Mouse (Mus musculus): Measurements from ENCODE around the gene Dcdc2b. TPM values are rescaled to one million over a fixed set of nuclear protein-coding genes. Genes with fewer than 3 reads are reported as not detected.

Dcdc2b gene
- polyA plus RNA-seq, 1 experiment from 2014 or later = 1.1 TPM

- WGBS = 79% methylated on average over 6 of the region's 6 CpGs
- Histone ChIP-seq H3K36me3 (no peaks in the 10 kb centered on the region), H3K9me3 (no peaks in the 10 kb centered on the region), H3K4me1 (peaks cover 11% of the 10 kb centered on the region), H3K27ac (no peak overlapping the region), H3K4me3 (no peak overlapping the region), H3K27me3 (ENCODE audit: insufficient read depth, poor library complexity, severe bottlenecking) (no peaks in the 10 kb centered on the region)
- DNase-seq (ENCODE audit: low spot score) = no peak
Observed at GRCm38 (mm10) chr4:129570028-129570427, 44.0 kb downstream of the Dcdc2b start.

- WGBS = 87% methylated on average over 7 of the region's 7 CpGs
- Histone ChIP-seq H3K27ac (no peak overlapping the region), H3K4me1 (peaks cover 8% of the 10 kb centered on the region; the same call in 1 of the 2 replicates), H3K27me3 (ENCODE audit: insufficient read depth, poor library complexity, severe bottlenecking) (no peaks in the 10 kb centered on the region), H3K4me3 (no peak overlapping the region), H3K36me3 (no peaks in the 10 kb centered on the region), H3K9me3 (no peaks in the 10 kb centered on the region)
- DNase-seq (ENCODE audit: low spot score) = no peak
Observed at GRCm38 (mm10) chr4:129568366-129568765, 45.7 kb downstream of the Dcdc2b start.

GRCm38 (mm10) chr4:129565139-129565538, 48.9 kb downstream of the Dcdc2b start:
- H3K4me3 ChIP-seq = no peak overlapping the region
- H3K27ac ChIP-seq = no peak overlapping the region
- H3K9me3 ChIP-seq = no peaks in the 10 kb centered on the region
- no peaks in the 10 kb centered on the region for H3K36me3 ChIP-seq
- 82% methylated on average over 6 of the region's 6 CpGs for WGBS
- H3K4me1 ChIP-seq = no peaks in the 10 kb centered on the region
- H3K27me3 ChIP-seq (ENCODE audit: insufficient read depth, poor library complexity, severe bottlenecking) = no peaks in the 10 kb centered on the region
- DNase-seq (ENCODE audit: low spot score) = no peak

GRCm38 (mm10) chr4:129563718-129564117, 50.3 kb downstream of the Dcdc2b start:
- WGBS = 73% methylated on average over 8 of the region's 8 CpGs
- no peaks in the 10 kb centered on the region for H3K4me1 ChIP-seq
- no peaks in the 10 kb centered on the region for H3K27me3 ChIP-seq (ENCODE audit: insufficient read depth, poor library complexity, severe bottlenecking)
- H3K27ac ChIP-seq = no peak overlapping the region
- H3K36me3 ChIP-seq = no peaks in the 10 kb centered on the region
- no peak for DNase-seq (ENCODE audit: low spot score)
- no peaks in the 10 kb centered on the region for H3K9me3 ChIP-seq
- no peak overlapping the region for H3K4me3 ChIP-seq

GRCm38 (mm10) chr4:129561184-129561583, 52.9 kb downstream of the Dcdc2b start:
- DNase-seq (ENCODE audit: low spot score) = no peak
- H3K27ac ChIP-seq = no peak overlapping the region
- H3K36me3 ChIP-seq = no peaks in the 10 kb centered on the region
- H3K9me3 ChIP-seq = no peaks in the 10 kb centered on the region
- H3K4me3 ChIP-seq = no peak overlapping the region
- H3K4me1 ChIP-seq = peaks cover 14% of the 10 kb centered on the region
- 0 out of 2 replicates have a peak, but pooled peaks cover 6% of the 10 kb centered on the region for H3K27me3 ChIP-seq (ENCODE audit: insufficient read depth, poor library complexity, severe bottlenecking)
- 73% methylated on average over 5 of the region's 5 CpGs for WGBS

Other genes with a start within 250 kb of the Dcdc2b start
- gene Zbtb8a, start 236.1 kb downstream of the Dcdc2b start, polyA plus RNA-seq (2016; fragmentation: Nextera tagmentation; extraction: Ambion mirVana) = 7.5 and 9.3 TPM in 2 replicates
- gene Zbtb8b, start 173.4 kb downstream of the Dcdc2b start, polyA plus RNA-seq (2016; fragmentation: Nextera tagmentation; extraction: Ambion mirVana) = 3.4 and 3.9 TPM in 2 replicates
- 22.4 and 22.9 TPM in 2 replicates for gene Bsdc1, start 152.7 kb downstream of the Dcdc2b start, polyA plus RNA-seq (2016; fragmentation: Nextera tagmentation; extraction: Ambion mirVana)
- not detected in 2 replicates for gene Tssk3, start 123.2 kb downstream of the Dcdc2b start, polyA plus RNA-seq (2016; fragmentation: Nextera tagmentation; extraction: Ambion mirVana)
- not detected in 2 replicates for gene Fam229a, start 123.1 kb downstream of the Dcdc2b start, polyA plus RNA-seq (2016; fragmentation: Nextera tagmentation; extraction: Ambion mirVana)
- 535 and 802 TPM in 2 replicates for gene Marcksl1, start 100.7 kb downstream of the Dcdc2b start, polyA plus RNA-seq (2016; fragmentation: Nextera tagmentation; extraction: Ambion mirVana)
- 201 and 237 TPM in 2 replicates for gene Hdac1, start 71.5 kb downstream of the Dcdc2b start, polyA plus RNA-seq (2016; fragmentation: Nextera tagmentation; extraction: Ambion mirVana)
- gene Lck, start 40.6 kb downstream of the Dcdc2b start, polyA plus RNA-seq (2016; fragmentation: Nextera tagmentation; extraction: Ambion mirVana) = 3.0 and 6.3 TPM in 2 replicates
- gene Fam167b, start 35.7 kb downstream of the Dcdc2b start, polyA plus RNA-seq (2016; fragmentation: Nextera tagmentation; extraction: Ambion mirVana) = 1.6 and 3.6 TPM in 2 replicates
- 212 and 236 TPM in 2 replicates for gene Eif3i, start 13.6 kb downstream of the Dcdc2b start, polyA plus RNA-seq (2016; fragmentation: Nextera tagmentation; extraction: Ambion mirVana)
- 184 and 200 TPM in 2 replicates for gene Tmem234, start 13.6 kb downstream of the Dcdc2b start, polyA plus RNA-seq (2016; fragmentation: Nextera tagmentation; extraction: Ambion mirVana)
- 24.0 and 29.4 TPM in 2 replicates for gene Iqcc, start 4.8 kb upstream of the Dcdc2b start, polyA plus RNA-seq (2016; fragmentation: Nextera tagmentation; extraction: Ambion mirVana)
- 37.1 and 43.0 TPM in 2 replicates for gene Ccdc28b, start 9.7 kb upstream of the Dcdc2b start, polyA plus RNA-seq (2016; fragmentation: Nextera tagmentation; extraction: Ambion mirVana)
- 71.7 and 72.4 TPM in 2 replicates for gene Txlna, start 26.8 kb upstream of the Dcdc2b start, polyA plus RNA-seq (2016; fragmentation: Nextera tagmentation; extraction: Ambion mirVana)
- 13.6 and 17.2 TPM in 2 replicates for gene Kpna6, start 58.5 kb upstream of the Dcdc2b start, polyA plus RNA-seq (2016; fragmentation: Nextera tagmentation; extraction: Ambion mirVana)
- 8.2 and 12.2 TPM in 2 replicates for gene Tmem39b, start 82.6 kb upstream of the Dcdc2b start, polyA plus RNA-seq (2016; fragmentation: Nextera tagmentation; extraction: Ambion mirVana)
- 93.7 and 115 TPM in 2 replicates for gene Khdrbs1, start 128.0 kb upstream of the Dcdc2b start, polyA plus RNA-seq (2016; fragmentation: Nextera tagmentation; extraction: Ambion mirVana)
- 348 and 351 TPM in 2 replicates for gene Ptp4a2, start 197.0 kb upstream of the Dcdc2b start, polyA plus RNA-seq (2016; fragmentation: Nextera tagmentation; extraction: Ambion mirVana)